Mouse (Mus musculus) lung, postnatal 36 days (tissue): Measurements from ENCODE around the gene Wasf3.
A peak's percentile ranks its signal among the peaks of the same experiment; 100 is the strongest.

Experiments used
- DNase-seq: peaks from one replicate; pipeline ENCODE4 v3.0.0; 2022; ENCODE audit warnings: mixed read lengths

Wasf3 gene

DNA sequence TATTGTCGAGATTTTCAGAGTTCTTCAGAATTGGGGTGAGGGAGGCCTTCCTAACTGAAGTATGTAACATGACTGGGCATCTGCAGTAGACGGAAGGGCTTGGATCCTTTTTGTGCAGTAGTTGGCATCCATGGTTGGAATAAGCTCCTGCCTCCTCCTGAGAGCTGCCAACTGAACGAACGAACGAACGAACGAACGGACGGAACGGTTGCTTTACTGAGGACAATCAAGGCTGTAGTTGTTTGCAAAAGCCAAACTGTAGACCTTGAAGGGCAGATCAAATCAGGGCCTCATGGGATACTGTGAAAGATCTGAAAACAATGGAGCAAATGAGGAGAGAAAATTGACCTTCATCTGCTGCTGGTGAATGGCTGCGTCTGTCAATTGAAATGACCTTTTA is 17.5 kb downstream of the Wasf3 start:
- DNase-seq: no peak

DNA sequence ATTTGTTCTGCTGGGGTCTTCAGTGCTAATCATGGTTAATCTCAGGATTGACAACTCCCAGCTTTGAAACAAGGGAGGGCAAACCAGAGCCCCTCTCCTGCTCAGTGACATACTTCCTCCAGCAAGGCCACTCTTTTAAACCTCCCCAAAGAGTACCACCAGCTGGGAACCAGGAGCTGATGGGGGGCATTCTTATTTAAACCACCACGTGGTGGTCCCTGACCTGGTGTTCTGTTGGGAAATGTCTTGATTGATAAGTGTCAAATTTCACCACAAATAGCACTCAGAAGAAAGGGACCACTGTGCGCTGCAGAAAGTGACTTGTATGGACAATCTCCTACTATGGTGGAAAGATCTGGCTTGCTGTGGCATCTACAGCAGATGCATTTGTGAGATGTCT is 19.1 kb downstream of the Wasf3 start:
- no peak for DNase-seq

DNA sequence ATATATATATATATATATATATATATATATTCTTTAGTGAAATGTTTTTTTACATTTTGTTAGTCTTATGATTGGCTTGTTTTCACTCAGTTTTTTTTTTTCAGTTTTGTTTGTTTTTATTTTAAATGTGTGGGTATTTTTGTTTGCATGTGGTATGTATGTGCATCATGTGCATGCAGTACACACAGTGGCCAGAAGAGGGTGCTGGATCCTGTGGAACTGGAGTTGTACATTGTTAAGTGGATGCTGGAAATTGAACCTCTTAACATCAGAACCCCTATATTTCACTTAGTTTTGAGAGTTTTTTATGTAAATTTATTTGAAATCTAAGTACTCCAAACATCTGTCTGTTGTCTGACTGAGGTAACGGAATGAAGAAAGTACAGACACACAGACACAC is 21.3 kb downstream of the Wasf3 start:
- no peak for DNase-seq

DNA sequence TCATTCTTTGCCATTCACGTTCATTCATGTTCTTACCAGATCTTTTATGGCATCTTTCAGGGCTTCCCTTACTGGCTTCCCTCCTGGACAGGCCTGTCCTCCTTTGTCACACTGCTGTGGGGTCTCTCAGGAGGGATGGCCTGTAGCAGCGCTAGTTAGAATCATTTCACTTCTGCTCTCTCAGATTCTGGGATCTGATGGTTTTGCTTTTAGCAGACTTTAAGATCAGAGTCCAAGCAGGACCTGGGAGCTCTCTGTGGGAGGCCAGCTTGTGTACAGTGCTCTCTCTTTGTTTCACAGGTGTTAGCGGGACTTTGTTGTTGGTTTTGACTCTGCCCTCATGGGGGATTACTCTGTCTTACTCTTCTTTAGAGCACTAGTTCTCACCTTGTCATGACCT is 23.0 kb downstream of the Wasf3 start:
- DNase-seq: no peak

DNA sequence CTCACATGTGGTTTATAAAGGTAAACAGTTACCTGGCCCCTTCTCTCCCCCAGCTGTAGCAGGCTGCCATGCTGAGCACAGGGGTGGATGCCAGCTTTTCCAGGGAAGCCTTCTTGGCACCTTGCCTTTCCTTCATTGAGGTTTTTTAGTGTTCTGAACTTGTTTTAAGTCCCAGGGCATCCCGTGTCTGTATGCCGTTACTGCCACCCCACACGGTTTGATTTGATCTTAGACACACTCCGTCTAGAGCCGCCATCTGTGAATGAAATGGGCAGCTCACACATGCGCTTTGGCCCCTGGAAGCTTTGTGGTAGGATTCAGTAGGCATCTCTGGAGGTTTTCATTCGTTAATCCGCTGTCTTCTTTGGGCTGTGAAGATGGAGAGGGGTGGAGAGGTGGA is 23.8 kb downstream of the Wasf3 start:
- DNase-seq: no peak

DNA sequence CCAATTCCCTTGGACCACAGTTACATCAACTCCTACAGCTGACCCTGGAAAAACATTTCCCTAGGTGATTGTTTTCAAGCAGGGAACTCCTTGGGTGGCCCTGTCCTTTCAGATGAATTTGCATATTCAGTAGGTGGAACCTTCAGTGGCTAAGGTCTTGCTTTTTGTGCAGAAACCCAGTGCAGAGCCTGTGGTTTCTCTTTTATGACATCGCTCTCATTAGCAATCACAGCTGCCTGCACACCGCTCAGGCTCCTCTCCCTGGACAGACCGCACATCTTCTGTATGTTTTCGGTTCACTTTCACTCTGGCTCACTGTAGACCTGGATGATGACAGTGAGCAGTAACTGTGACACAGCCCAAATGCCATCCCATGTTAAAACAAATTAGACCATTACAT is 26.0 kb downstream of the Wasf3 start:
- no peak for DNase-seq

DNA sequence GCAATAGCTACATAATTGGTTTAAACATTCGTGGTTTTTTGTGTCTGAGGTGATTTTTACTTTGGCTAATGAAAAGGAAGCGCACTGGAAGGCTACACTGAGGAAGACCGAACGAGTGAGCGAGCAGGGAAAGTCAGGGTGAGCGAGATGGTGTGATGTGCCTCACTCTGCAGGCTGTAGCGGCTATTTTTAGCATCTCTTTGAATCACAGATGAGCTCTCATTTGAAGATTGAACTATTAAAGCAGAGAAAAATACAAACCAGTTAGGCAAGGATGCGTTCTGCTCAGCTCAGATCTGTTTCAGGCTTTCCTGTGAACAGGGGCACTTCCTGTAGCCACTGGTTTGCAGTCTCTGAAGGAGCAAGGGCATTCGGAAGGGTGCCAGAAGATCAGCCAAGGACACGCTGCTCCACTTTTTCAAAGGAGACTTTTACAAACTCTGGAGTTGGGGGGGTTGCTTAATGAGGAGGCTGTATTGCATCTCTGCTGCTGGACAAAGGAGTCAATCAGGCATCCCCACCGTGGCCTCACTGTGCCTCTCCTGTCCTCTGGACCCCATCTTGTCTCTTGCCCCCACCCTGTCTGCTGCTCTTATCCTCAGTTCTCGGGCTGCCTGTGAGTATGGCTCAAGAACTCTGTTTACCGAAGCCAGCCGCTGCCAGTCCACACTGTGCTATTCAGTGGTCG is 28.1 kb downstream of the Wasf3 start:
- peak; percentile 74 for DNase-seq

DNA sequence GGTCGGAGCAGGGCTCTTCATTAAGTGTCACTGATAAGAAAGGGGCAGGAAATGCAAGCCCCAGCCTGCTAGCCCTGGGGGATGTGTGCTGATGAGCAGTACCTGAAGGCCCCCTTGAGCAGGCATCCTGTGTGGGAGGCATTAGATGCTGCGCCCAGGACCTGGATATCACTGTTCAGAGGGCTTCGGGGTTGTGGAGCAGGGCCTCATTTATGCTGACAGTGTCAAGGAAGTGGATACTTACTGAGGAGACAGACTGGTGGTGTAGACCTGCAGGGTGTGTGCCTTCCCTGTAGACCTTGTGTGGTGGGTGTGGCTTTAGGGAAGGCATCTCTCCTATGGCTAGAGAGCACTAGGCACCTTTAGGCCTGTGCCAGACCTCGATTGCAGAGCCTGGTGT is 29.8 kb downstream of the Wasf3 start:
- no peak for DNase-seq

DNA sequence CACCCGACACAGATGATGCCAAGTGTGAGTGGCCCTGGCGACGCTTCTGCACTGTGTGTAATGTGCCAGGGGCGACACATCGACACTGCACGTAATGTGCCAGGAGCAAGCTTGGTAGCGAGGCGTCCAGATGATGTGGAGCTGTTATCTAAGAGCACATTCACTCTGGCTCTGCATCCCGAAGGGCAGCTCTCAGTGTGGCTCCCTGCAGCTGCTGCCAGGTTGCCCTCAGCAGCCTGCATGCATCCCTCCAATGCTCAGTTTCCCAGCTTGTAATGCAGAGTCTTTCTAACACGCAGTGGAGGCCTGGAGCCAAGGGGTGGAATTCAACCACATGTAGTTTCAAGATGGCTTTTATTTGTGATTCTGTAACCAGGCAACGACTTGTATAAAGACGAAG is 30.4 kb downstream of the Wasf3 start:
- peak; percentile 7 for DNase-seq

DNA sequence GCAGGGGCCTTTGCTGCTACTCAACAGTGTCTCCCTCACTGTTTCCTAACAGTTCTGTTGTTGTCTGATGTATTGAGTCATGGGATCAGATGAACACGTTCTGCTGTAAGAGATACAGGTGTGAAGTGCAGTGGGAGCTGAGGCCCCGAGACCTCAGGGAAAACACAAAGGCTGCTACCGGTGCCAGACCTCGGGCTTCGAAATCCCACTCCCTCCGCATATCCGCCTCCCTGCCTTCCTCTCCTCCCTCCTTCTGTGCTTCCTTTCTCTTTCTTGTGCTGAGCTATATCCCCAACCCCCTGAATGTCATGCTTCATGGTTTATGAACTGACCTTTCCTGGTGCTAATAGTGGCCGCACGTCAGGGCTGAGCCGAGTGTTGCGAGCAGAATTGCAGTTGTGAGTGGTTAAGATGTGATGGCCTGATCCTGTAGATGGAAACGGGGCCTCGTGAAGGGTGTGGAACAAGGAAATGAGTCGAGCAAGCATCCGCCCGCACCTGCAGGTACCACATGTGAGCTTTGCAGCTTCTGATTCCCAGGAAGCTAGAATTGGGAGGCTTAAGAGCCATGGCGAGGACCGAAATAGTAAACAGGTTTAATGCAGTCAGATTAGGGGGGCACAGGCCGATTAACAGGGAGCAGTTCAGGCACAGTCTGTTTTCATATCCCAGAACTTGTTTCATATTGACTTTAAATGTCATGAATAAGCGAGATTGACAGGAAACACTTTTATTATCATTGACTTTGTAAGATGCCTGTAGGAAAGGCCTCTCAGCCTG is 31.7 kb downstream of the Wasf3 start:
- DNase-seq: no peak

DNA sequence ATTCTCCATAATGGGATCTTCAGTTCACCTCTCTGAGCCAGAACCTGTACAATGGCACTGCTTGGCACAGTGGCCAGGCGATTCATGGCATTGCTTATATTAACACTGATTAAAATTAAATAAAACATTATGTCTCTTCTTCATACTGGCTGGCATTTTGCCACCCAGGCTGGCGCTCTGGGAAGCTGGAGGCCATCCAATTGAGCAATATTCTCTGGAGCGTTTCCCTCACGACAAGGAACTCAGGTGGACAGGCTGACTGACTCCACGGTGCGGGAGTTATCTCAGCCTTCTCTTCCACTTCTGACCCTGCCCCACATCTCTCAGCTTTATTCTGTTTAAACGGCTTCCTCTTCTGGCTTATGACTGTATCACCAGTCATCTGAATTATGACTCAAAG is 33.3 kb downstream of the Wasf3 start:
- no peak for DNase-seq

DNA sequence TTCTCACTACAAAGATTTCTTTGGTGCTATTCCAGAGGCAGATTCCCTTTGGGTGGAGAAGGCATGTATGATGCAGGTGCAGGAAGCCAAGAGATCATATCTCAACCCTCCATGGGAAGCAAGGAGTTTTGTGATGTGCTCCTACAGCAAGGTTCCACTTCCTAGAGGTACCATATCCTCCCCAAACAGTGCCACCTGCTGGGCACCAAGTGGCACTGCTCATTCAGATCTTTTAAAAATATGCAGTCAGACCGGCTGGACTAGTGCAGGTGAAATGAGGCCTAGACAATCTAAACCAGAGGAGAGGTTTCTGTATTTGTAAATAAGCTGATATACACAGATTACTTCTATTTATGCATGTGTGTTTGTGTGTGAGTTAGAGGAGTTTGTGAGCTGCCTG is 35.3 kb downstream of the Wasf3 start:
- DNase-seq: peak; percentile 33

DNA sequence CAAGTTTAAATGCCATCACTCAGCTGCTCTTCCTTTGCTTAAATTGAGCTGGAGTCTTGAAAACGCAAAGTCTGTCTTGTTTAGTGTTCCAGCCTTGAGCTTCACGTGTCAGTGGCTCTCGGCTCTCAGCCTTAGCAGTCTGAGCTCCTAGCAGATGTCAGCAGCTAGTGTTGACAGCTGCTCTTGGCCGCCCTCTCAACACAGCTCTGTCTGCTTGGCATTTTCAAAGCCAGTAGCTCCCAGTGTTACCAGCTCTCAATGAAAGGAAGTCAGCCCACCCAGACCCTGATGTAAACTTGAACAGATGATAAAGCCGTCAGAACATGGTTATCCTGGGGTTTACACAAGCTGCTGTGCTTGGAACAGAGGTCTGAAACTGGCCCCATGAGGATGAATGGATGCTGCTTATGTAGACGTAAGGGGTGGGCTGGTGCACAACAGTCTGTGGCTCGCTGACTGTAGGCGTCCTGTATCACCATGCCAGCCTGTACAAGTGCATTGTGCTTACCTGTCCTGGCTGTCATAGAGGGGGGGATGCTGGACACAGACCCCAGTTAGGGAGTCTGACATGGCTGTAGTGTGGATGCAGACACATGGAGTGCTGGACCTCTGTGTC is 40.0 kb downstream of the Wasf3 start:
- peak; percentile 25 for DNase-seq

DNA sequence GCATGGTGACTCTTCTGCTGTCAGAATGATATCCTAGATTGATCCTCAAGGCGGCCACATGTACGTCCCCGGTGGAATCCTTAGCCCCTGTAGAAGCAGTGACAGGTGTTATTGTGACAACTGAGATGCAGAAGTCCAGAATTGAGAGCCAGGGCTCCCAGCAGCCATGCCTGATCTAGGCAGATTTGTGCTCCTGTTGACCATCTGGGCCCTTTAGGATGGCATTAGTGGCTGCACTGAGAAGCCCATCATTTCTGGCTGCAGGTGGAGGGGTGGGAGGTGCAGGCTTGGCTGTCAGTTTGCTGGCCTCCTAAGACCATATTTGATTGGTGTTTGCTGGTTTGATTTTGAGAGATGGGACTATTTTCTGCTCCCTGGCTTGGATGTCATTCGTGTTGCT is 40.9 kb downstream of the Wasf3 start:
- no peak for DNase-seq

DNA sequence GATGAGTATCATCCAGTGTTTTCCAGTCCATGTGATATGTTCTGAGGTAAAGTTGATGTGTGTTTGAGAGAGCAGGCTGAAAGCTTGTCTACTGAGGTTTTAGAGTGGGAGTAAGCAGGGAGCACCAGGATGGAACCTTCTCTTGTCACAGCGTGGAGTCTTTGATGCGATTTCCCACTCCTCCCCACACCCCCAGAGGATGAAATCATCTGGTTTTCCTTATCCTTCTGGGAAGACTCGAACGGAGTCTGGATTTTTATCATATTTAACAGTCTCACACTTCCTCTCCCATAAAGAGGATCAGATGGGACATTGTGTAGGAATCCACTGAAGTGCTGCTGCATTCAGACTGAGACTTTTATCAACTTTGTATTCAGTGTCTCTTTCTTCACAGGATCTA is 43.3 kb downstream of the Wasf3 start:
- no peak for DNase-seq

DNA sequence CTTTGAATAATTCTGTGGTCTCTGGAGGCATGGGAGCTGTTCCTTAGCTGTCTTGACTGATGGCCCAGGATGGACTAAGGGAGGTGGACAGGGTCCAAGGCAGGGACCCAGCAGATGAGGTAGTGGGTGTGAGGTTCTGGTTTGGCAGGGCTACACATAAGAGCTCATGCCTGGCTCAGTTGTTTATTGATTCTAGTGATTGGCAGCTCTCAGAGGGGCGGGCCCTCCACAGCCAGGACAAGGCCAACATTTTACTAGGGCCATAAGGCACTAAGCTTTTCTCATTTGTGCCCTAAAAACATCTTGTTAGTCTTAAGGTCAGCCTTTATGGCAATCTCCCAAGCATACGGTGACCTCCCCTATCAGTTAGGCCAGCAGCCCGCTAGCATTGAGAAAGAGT is 47.0 kb downstream of the Wasf3 start:
- no peak for DNase-seq

DNA sequence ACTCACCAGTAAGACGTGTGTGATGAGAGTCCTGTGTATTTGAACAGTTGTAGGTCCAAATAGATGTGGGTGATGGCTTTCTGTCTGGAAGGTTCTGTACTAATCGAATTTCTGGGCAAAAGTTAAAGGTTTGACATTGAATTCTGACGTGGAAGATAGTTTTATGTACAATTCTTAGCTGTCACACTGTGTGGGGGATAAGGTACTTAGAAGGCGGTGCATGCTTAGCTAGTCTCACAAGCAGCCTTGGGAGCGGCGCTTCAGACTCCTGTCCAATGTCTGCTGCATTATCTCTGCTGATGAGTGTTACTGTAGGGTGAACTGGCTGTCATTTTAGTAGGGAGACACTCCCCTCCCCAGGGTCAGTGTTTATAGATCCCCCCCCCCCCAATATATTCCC is 47.7 kb downstream of the Wasf3 start:
- no peak for DNase-seq

DNA sequence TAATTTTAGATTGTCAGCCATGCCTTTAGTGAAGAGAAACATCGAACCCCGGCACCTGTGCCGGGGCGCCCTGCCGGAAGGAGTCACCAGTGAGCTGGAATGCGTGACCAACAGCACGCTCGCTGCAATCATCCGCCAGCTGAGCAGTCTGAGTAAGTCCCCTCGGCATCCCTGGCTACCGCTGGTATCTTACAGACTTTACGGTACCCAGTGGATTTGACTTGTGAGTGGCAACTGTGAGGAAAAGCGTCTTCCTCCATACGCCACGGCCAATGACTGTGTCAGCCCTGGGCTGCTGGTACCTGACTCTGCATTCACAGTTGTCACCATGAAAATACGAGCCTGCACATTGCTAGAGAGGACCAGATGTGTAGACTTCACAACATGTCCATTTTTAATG is 50.5 kb downstream of the Wasf3 start:
- no peak for DNase-seq

DNA sequence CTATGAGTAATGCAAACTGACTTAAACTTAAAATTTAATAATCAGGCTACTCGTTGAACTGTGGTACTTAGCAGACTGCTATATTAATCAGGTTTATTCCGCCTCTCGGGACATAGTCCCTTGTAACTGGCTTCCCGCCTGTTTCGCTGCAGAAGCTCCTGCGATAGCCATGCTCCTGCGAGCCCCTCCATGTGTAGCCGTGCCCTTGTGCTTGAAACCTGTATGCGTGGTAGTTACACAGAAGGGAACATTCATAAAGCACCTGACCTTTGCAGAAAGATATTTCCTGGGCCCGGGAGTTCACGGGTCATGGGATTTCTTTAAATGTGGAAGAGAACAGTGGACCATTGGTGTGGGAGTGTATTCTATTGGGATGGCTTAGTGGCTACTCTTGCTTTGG is 52.0 kb downstream of the Wasf3 start:
- no peak for DNase-seq

DNA sequence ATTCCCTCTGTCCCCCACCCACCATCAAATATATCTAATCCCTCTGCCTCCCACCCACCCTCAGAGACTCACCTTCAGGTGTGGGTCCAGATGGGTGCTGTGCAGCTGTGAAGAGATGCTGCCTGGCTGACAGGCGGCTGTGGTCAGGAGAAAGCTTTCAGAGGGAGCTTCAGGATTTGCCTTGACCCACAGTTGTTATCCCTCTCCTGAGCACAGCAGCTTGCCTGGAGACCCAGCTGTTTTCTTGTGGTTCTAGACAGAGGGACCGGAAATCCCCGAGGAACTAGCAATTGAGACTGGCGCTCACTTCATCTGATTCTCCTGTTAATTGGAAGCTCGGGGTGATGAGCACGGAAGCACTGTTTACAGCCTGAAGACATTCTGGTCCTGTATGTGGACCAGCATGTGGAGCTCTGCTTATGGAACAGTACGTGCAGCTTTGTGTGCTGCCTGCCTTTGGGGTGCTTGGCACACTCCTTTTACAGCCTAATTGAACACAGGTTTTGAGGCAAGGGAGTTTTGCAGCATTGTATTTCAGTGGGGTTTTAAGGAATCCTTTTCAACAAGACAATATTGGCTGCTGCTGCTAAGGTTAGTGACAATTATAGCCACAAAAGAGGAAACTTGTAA is 54.5 kb downstream of the Wasf3 start:
- no peak for DNase-seq

DNA sequence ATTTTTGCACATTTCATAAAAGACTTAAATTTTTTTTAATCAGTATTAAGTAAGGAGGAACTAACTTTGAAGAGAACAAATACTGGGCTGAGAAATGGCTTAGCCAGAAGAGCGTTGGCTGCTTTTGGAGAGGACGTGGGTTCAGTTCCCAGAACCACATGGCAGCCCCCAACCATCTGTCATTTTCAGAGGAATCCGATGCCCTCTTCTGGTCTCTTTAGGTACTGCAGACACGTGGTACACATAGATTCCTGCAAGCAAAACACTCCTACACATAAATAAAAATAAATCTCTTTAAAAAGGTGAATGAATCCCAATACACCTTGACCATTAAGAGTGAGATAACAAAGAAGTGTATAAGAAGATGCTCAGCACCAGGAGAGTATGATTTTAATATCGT is 55.5 kb downstream of the Wasf3 start:
- DNase-seq: no peak

DNA sequence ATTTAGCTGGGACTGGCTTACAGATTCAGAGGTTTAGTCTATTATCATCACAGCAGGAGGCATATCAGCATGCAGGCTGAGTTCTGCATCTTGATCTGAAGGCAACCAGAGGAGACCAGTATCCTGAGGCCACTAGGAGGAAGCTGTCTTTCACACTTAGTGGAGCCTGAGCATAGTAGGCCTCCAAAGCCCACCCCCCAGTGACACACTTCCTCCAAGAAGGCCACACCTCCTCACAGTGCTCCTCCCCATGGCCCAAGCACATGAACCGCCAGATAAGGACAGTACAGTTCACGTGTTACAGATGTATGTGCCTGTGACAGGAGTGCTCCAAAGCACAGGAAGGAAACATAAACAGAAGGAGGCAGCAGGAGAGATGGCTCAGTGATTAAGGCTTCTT is 58.0 kb downstream of the Wasf3 start:
- no peak for DNase-seq

DNA sequence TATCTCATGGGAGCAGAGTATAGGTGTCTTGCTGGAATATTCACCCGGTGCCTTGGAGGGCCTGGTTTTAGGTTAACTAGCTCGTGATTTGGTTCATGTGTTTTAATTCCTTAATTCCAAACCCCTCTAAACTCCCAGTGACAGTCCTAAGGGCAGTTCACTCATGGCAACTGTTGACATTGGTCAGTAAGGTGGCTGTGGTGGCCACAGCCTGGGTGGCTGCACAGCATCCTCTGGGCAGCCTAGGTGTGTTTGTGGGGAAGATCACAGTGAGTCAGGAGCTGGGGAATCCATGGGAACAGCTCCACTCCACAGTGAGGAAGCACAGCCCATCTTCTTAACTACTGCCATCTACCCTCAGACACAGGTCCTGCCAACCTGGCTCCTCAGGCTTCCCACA is 61.8 kb downstream of the Wasf3 start:
- no peak for DNase-seq
